Mouse (Mus musculus): Measurements from ENCODE around the gene Nppb.

DNA sequence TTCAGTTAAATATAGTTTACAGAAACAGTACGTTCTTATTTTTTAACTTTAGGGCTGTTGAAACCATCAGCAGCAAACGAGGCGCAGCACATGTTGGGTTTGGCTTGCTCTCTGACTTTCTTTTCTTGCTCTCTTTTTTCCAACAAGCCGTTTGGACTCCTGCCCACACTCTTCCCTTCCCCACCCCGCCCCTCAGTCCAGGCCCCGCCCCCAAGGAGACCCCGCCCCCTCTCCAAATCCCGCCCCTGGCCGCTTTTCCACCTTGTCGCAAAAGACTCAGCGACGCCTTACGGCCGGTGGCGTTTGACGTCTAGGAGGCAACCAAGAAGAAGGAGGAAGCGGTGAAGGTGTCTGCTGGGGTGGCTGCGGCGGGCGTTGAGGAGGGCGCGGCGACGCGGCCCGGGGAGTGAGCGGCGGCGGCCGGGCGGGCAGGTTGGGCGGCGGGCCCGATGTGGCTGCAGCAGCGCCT, 45.0 kb upstream of the Nppb start, which contains the start of gene 2510039O18Rik:
- TF ChIP-seq POLR2A (IDR thresholded peaks at IDR 0.05; ENCODE audit: low read depth, low read length) = peak; percentile 70
- no peak for TF ChIP-seq CTCF (conservative IDR thresholded peaks at IDR 0.05; ENCODE audit: insufficient read depth, insufficient read length, low read depth, low read length)

Data from kidney, adult 2 months (tissue).